Mouse (Mus musculus): Measurements from ENCODE around the gene 2210408I21Rik.

- TF ChIP-seq CTCF (IDR thresholded peaks at IDR 0.05; ENCODE audit: low read depth) (no peak), EP300 (IDR thresholded peaks at IDR 0.05; ENCODE audit: low read depth) (no peak)
These were observed 250.7 kb downstream of the 2210408I21Rik start for GRCm38 (mm10) chr13:77386001-77386400.

Data from liver, embryonic 14.5 days (tissue).